Mouse (Mus musculus): Measurements from ENCODE around the gene Nop58.

DNA sequence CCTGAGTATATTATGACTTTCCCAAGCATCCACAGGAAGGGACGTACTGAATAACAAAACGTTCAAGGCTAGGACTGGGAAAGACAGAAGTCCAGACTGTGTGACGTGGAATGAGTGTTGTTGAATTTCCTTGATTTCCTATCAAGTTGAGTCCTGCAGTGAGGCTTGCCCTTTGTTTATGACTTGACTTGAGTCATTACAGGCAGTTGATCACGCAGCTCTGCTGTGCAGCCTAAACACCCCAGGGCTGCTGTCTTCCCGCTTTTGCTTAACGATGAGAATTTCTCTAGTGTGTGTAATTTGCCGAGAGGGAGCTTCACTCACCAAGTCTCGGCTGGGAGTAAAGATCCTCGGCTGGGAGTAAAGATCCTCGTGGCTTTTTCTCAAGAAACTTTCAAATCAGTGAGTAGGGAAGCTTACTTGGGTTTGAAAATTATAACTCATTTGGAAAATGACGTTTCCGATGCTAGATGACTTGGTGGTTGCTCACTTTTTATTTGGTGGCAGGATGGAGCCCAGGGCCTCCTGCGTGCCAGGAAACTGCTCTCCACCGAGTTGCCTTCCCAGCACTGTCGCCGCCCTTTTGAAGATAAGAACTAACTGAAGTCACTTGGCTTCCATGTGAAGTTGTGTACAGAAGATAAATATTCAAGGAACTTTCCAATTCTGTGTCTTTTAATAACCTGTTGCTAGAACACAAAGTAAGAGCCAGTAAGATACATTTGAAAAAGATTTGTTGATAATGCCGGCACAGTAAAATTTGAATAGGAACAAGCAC, 55.0 kb downstream of the Nop58 start:
- TF ChIP-seq GATA1 (IDR thresholded peaks at IDR 0.05; ENCODE audit: borderline replicate concordance, low read length) = no peak
- TF ChIP-seq FLI1 (IDR thresholded peaks at IDR 0.05; ENCODE audit: low read length) = no peak

All from megakaryocyte, embryonic 14.5 days (primary cell).